Mouse (Mus musculus) lung, postnatal 0 days (tissue): Measurements from ENCODE around the gene Bmi1. TPM values are rescaled to one million over a fixed set of nuclear protein-coding genes. Genes with fewer than 3 reads are reported as not detected.
A peak's percentile ranks its signal among the peaks of the same experiment; 100 is the strongest.

Experiments used
- ATAC-seq: fragments of 200-750 bp; cut with Nextera tagmentation; 2 replicates; pipeline ENCODE4 v1.8.0; 2017; ENCODE audit warnings: moderate library complexity
- DNase-seq: peaks from one replicate; pipeline ENCODE4 v3.0.0-alpha.2; 2016; ENCODE audit warnings: low spot score
- H3K27ac ChIP-seq: fragments of 300-500 bp; sonication (generic); 2 replicates; pipeline ENCODE4 v1.5.1; 2014; ENCODE audit warnings: antibody characterized with exemption, mild to moderate bottlenecking, low read length, mixed read lengths
- H3K27me3 ChIP-seq: fragments of 300-500 bp; sonication (generic); replicated peaks from 2 replicates; pipeline ENCODE4 v1.6.1; 2014; ENCODE audit warnings: low read length, mixed read lengths; ENCODE audit not compliant: insufficient read depth
- H3K36me3 ChIP-seq: fragments of 300-500 bp; sonication (generic); 2 replicates; pipeline ENCODE4 v1.6.1; 2014; ENCODE audit warnings: low read length, mixed read lengths; ENCODE audit not compliant: insufficient read depth
- H3K4me1 ChIP-seq: fragments of 300-500 bp; sonication (generic); 2 replicates; pipeline ENCODE4 v1.6.1; 2014; ENCODE audit warnings: antibody characterized with exemption, low read depth, low read length, mixed read lengths; ENCODE audit not compliant: insufficient read depth
- H3K4me2 ChIP-seq: fragments of 300-500 bp; sonication (generic); replicated peaks from 2 replicates; pipeline ENCODE4 v1.6.1; 2014; ENCODE audit warnings: low read depth, mild to moderate bottlenecking, low read length, moderate library complexity, mixed read lengths
- H3K4me3 ChIP-seq: fragments of 300-500 bp; sonication (generic); 2 replicates; pipeline ENCODE4 v1.5.1; 2014; ENCODE audit warnings: low read depth, low read length
- H3K9ac ChIP-seq: fragments of 300-500 bp; sonication (generic); replicated peaks from 2 replicates; pipeline ENCODE4 v1.6.1; 2014; ENCODE audit warnings: low read depth, mild to moderate bottlenecking
- H3K9me3 ChIP-seq: fragments of 300-500 bp; sonication (generic); 2 replicates; pipeline ENCODE4 v1.6.1; 2016; ENCODE audit warnings: low read length, mixed read lengths
- CTCF ChIP-seq: IDR thresholded peaks from 2 replicates; pipeline ENCODE4 v1.5.1; 2016; ENCODE audit warnings: antibody characterized with exemption, mild to moderate bottlenecking
- EP300 ChIP-seq: IDR thresholded peaks from 2 replicates; pipeline ENCODE4 v1.6.1; 2016; ENCODE audit warnings: antibody characterized with exemption, mild to moderate bottlenecking, control low read depth
- WGBS: fragments of 180-500 bp; shearing (Covaris S2); extraction: QIAGEN DNeasy Blood & Tissue Kit; methylation state at CpG from one replicate; pipeline ENCODE4 v1.1.7; 2014; 5-methylcytosine and 5-hydroxymethylcytosine counted together
- polyA plus RNA-seq: library from polyadenylated mRNA; unstranded; fragments of >200 nt; fragmentation: Nextera tagmentation; extraction: Ambion mirVana; gene quantifications from 2 replicates; pipeline ENCODE4 v1.2.1, GENCODE M21; 2015

Bmi1 gene
- polyA plus RNA-seq, 1 experiment from 2014 or later, result 13.2 TPM

DNA sequence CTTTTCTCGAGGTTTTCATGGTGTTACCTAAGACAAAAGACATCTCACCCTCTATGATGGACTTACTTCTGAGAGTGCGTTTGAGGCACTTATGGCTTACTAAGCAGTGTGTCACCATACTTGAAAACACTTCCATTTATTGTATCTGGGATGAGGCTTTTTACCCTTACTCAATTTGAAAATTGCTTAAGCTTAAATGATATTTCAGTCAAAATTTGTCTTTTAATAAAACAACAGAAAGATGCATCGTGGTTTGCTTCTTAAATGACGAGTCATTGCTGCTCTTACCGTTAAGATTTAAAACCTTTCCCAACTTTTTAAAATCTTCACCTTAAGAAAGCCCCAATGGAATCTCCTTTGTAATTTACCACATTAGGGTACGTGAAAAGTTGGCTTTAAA is 9.6 kb downstream of the Bmi1 start:
- no peak overlapping the region for H3K4me3 ChIP-seq
- DNase-seq, result no peak
- ATAC-seq, result no peak
- no peak overlapping the region for H3K4me2 ChIP-seq
- WGBS, result 78% methylated on average over 6 of the region's 6 CpGs
- H3K9me3 ChIP-seq, result no peaks in the 10 kb centered on the region
- TF ChIP-seq EP300, result no peak
- no peaks in the 10 kb centered on the region; the same call in 1 of the 2 replicates for H3K36me3 ChIP-seq
- H3K4me1 ChIP-seq, result peaks cover 17% of the 10 kb centered on the region
- no peak overlapping the region for H3K27ac ChIP-seq
- peaks cover 36% of the 10 kb centered on the region for H3K27me3 ChIP-seq
- no peak overlapping the region for H3K9ac ChIP-seq

DNA sequence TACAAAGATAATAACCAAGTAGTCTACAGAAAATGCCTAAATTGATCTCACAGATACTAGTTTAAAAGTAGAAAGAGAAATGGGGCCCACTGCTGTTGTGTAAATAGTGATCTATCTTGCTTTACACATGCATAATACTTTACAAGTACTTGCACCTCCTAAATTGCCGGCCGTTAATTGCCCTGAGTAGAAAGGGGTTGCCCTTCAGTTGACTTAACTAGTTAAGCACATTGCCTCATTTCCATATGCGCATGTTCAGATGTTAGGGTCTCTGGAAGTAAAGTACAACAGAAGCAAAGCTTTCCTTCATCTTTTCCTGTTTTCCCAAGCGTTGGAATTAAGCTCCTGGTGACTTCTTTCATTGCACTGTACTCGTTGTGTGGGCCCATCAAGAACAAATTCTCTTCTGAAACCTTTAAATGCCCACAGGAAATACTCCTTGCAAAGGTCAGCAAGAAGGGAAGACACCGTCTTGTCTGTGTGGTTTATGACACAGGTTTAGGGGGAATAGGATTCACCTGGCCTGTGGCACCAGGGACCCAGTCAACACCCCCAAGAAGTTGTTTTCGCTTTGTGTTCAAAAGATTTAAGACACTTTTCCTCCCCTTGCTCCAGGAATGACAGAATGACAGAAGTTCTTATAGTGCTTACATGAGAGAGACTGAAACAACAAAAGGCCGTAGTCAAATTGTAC is 10.2 kb downstream of the Bmi1 start:
- TF ChIP-seq CTCF (no peak), EP300 (no peak)

DNA sequence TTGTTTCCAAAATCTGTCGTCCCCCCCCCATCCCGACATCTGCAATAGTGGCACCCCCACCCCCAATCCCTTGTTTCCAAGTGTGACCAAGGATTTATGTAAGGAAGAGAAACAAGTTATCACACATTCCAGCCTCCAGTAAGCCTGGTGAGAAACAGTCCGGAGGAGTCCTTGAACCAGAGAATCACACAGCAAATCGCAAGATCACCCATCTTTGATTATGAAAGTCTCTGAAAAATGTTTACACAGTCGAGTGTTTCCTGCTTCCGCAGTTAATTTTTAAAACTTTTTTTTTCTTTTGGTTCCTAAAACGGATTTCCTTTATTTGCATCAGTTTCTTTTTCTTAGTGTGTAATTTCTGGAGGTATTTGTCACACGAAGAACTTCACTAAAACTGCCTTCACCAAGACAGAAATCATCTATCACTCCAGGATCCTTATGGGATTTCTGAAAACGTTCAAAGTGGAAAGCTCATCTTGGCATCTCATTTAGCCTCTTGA is 10.9 kb downstream of the Bmi1 start:
- TF ChIP-seq CTCF (no peak), EP300 (no peak)
- H3K9me3 ChIP-seq, result no peaks in the 10 kb centered on the region
- DNase-seq (no peak), ATAC-seq (no peak)
- H3K9ac ChIP-seq, result no peak overlapping the region
- no peak overlapping the region for H3K4me2 ChIP-seq
- H3K4me1 ChIP-seq, result peaks cover 17% of the 10 kb centered on the region
- no peak overlapping the region for H3K4me3 ChIP-seq
- H3K27me3 ChIP-seq, result peaks cover 45% of the 10 kb centered on the region
- H3K27ac ChIP-seq, result no peak overlapping the region
- no peaks in the 10 kb centered on the region; the same call in 1 of the 2 replicates for H3K36me3 ChIP-seq
- 11% methylated on average over 9 of the region's 9 CpGs for WGBS

More for the DNA sequence above, 10.2 kb downstream of the Bmi1 start:
- no peaks in the 10 kb centered on the region for H3K9me3 ChIP-seq
- H3K4me3 ChIP-seq, result no peak overlapping the region
- no peak overlapping the region for H3K9ac ChIP-seq
- peaks cover 39% of the 10 kb centered on the region for H3K27me3 ChIP-seq
- WGBS, result 77% methylated on average over 8 of the region's 8 CpGs
- H3K4me1 ChIP-seq, result peaks cover 17% of the 10 kb centered on the region
- H3K4me2 ChIP-seq, result no peak overlapping the region
- ATAC-seq, result no peak
- no peaks in the 10 kb centered on the region; the same call in 1 of the 2 replicates for H3K36me3 ChIP-seq
- DNase-seq, result no peak
- H3K27ac ChIP-seq, result no peak overlapping the region

DNA sequence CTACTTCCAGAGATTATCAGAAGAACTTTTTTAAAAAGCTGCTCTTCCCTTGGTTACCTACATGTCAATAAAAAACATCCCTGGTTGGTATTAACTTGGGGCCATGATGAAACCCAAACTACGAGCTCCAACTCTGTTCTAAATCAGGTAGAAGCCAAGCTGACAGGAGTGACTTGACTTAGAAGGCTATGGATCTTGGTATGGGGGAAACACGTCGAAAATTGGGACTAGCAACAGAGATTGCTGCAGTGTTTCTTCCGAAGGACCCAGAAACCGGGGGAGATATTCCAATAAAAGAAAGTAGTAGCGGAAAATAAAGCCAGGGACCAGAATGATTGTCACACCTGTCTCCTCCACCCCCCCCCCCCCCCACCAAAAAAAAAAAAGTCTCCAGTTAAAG is 11.5 kb downstream of the Bmi1 start:
- Histone ChIP-seq H3K4me2 (peak overlapping the region; percentile 77), H3K4me1 (peaks cover 17% of the 10 kb centered on the region), H3K4me3 (peak overlapping the region; percentile 46; the same call in 1 of the 2 replicates), H3K9ac (no peak overlapping the region), H3K36me3 (no peaks in the 10 kb centered on the region; the same call in 1 of the 2 replicates), H3K27ac (no peak overlapping the region), H3K27me3 (peaks cover 49% of the 10 kb centered on the region), H3K9me3 (no peaks in the 10 kb centered on the region)
- TF ChIP-seq EP300 (no peak), CTCF (no peak)
- WGBS, result 11% methylated on average over 6 of the region's 6 CpGs
- DNase-seq (no peak), ATAC-seq (no peak)

GRCm38 (mm10) chr2:18688708-18689063 is 11.9 kb downstream of the Bmi1 start:
- peak; percentile 76 for ATAC-seq

DNA sequence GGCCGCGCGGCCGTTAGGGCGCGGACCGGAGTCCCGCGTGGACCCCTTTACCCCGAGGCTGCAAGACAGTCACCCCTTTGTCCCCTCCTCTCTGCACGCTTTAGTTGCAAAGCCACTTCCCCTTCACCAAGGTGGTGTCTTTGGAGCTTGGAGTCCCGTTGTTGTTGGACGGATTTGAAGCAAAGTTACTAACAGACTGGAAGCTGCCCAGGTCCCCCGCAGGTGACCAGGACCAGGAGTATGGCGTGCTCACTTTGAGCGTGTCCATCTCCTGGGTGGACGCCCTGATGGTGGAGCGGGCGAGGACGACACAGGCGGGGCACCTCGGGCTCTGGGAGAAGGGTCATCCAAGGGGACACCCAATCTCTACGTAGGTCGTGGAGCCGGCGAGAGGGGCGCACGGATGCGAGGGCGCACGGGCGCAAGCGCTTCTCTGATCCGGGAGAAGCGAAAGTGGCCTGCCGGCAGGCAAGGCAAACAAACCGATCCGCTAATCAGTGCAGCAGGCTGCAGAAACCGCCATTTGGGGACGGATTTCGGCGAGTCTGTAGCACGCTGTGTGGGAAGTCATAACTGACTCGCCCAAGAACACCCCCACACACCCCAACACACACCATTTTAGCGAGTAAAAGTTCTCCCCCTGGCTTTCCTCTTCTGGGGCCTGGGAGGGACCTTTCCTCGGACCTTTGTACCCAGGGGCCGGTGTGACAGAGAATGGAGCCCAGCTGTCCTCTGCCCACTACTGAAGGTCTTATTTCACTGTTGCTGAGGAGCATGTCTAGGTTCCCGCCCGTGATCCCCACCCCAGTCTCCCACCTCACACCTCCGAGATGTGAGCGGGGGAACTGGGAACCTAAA is 12.5 kb downstream of the Bmi1 start:
- peak; percentile 56 for DNase-seq
- peaks cover 17% of the 10 kb centered on the region for H3K4me1 ChIP-seq
- H3K27me3 ChIP-seq, result peaks cover 49% of the 10 kb centered on the region
- peak overlapping the region; percentile 77 for H3K4me2 ChIP-seq
- H3K36me3 ChIP-seq, result no peaks in the 10 kb centered on the region
- H3K9ac ChIP-seq, result no peak overlapping the region
- peak; percentile 13 for ATAC-seq
- WGBS, result under 1% methylated on average over 51 of the region's 51 CpGs
- TF ChIP-seq CTCF (no peak), EP300 (no peak)
- peak overlapping the region; percentile 46 for H3K4me3 ChIP-seq
- no peak overlapping the region for H3K27ac ChIP-seq
- H3K9me3 ChIP-seq, result no peaks in the 10 kb centered on the region

More at GRCm38 (mm10) chr2:18688708-18689063, 11.9 kb downstream of the Bmi1 start:
- under 1% methylated on average over 40 of the region's 45 CpGs for WGBS
- peaks cover 17% of the 10 kb centered on the region for H3K4me1 ChIP-seq
- TF ChIP-seq EP300 (no peak), CTCF (no peak)
- H3K9me3 ChIP-seq, result no peaks in the 10 kb centered on the region
- H3K27ac ChIP-seq, result no peak overlapping the region
- no peak overlapping the region for H3K9ac ChIP-seq
- H3K4me3 ChIP-seq, result peak overlapping the region; percentile 46
- H3K4me2 ChIP-seq, result peak overlapping the region; percentile 77
- H3K27me3 ChIP-seq, result peaks cover 49% of the 10 kb centered on the region
- DNase-seq, result peak; percentile 78
- no peaks in the 10 kb centered on the region; the same call in 1 of the 2 replicates for H3K36me3 ChIP-seq
